Mouse (Mus musculus): Measurements from ENCODE around the gene Mapkapk2. TPM values are rescaled to one million over a fixed set of nuclear protein-coding genes. Genes with fewer than 3 reads are reported as not detected.

Gene Mapkapk2
- polyA plus RNA-seq, 1 experiment from 2014 or later = 42.7 TPM

- no peak overlapping the region for H3K9ac ChIP-seq
- WGBS = 74% methylated on average over 11 of the region's 11 CpGs
- ATAC-seq (ENCODE audit: low FRiP score, low read depth) = no peak
- H3K4me2 ChIP-seq (replicated peaks) = no peak overlapping the region
- H3K9me3 ChIP-seq = no peaks in the 10 kb centered on the region
- no peaks in the 10 kb centered on the region for H3K27me3 ChIP-seq
- H3K36me3 ChIP-seq = no peaks in the 10 kb centered on the region
- H3K4me1 ChIP-seq = peaks cover 14% of the 10 kb centered on the region; the same call in 1 of the 2 replicates
- H3K4me3 ChIP-seq = no peak overlapping the region
- no peak overlapping the region for H3K27ac ChIP-seq
These were observed 75.6 kb downstream of the Mapkapk2 start for GRCm38 (mm10) chr1:131021900-131022590.

- no peak overlapping the region for H3K4me2 ChIP-seq (replicated peaks)
- H3K27ac ChIP-seq = no peak overlapping the region
- peaks cover 14% of the 10 kb centered on the region; the same call in 1 of the 2 replicates for H3K4me1 ChIP-seq
- ATAC-seq (ENCODE audit: low FRiP score, low read depth) = no peak
- H3K4me3 ChIP-seq = no peak overlapping the region
- no peaks in the 10 kb centered on the region for H3K27me3 ChIP-seq
- 63% methylated on average over 9 of the region's 9 CpGs for WGBS
- H3K36me3 ChIP-seq = no peaks in the 10 kb centered on the region
- no peaks in the 10 kb centered on the region for H3K9me3 ChIP-seq
- no peak overlapping the region for H3K9ac ChIP-seq
These were observed 76.2 kb downstream of the Mapkapk2 start for GRCm38 (mm10) chr1:131021438-131021837.

GRCm38 (mm10) chr1:131020425-131021310 is 77.0 kb downstream of the Mapkapk2 start:
- no peak overlapping the region for H3K27ac ChIP-seq
- H3K9ac ChIP-seq = no peak overlapping the region
- 53% methylated on average over 12 of the region's 12 CpGs for WGBS
- no peak overlapping the region for H3K4me3 ChIP-seq
- ATAC-seq (ENCODE audit: low FRiP score, low read depth) = no peak
- no peaks in the 10 kb centered on the region for H3K36me3 ChIP-seq
- peaks cover 14% of the 10 kb centered on the region; the same call in 1 of the 2 replicates for H3K4me1 ChIP-seq
- no peak overlapping the region for H3K4me2 ChIP-seq (replicated peaks)
- H3K9me3 ChIP-seq = no peaks in the 10 kb centered on the region
- no peaks in the 10 kb centered on the region for H3K27me3 ChIP-seq

- no peak for ATAC-seq (ENCODE audit: low FRiP score, low read depth)
- H3K27ac ChIP-seq = no peak within 1 kb of the TSS
- WGBS = 71% methylated on average over 8 of the region's 8 CpGs
- no peaks in the 10 kb centered on the region for H3K9me3 ChIP-seq
- H3K27me3 ChIP-seq = no peaks in the 10 kb centered on the region
- no peak within 1 kb of the TSS for H3K4me2 ChIP-seq (replicated peaks)
- H3K4me1 ChIP-seq = peaks cover 14% of the 10 kb centered on the region; the same call in 1 of the 2 replicates
- H3K4me3 ChIP-seq = no peak within 1 kb of the TSS
- no peak within 1 kb of the TSS for H3K9ac ChIP-seq
- no peaks in the 10 kb centered on the region for H3K36me3 ChIP-seq
These were observed 78.0 kb downstream of the Mapkapk2 start, which contains the start of gene Il10 for GRCm38 (mm10) chr1:131019492-131020098. Gene Il10 (plus strand): TSS chr1:131019845.

GRCm38 (mm10) chr1:131015879-131016278 is 81.7 kb downstream of the Mapkapk2 start:
- Histone ChIP-seq H3K4me1 (peaks cover 8% of the 10 kb centered on the region; the same call in 1 of the 2 replicates), H3K4me2 (replicated peaks) (no peak overlapping the region), H3K27me3 (no peaks in the 10 kb centered on the region), H3K9ac (no peak overlapping the region), H3K36me3 (no peaks in the 10 kb centered on the region), H3K27ac (no peak overlapping the region), H3K4me3 (no peak overlapping the region), H3K9me3 (no peaks in the 10 kb centered on the region)
- no peak for ATAC-seq (ENCODE audit: low FRiP score, low read depth)
- 93% methylated on average over 7 of the region's 7 CpGs for WGBS

GRCm38 (mm10) chr1:131015281-131015680 is 82.3 kb downstream of the Mapkapk2 start:
- no peak overlapping the region for H3K4me3 ChIP-seq
- no peaks in the 10 kb centered on the region for H3K27me3 ChIP-seq
- no peaks in the 10 kb centered on the region for H3K36me3 ChIP-seq
- no peak overlapping the region for H3K4me2 ChIP-seq (replicated peaks)
- no peaks in the 10 kb centered on the region for H3K9me3 ChIP-seq
- no peak overlapping the region for H3K27ac ChIP-seq
- peaks cover 2% of the 10 kb centered on the region; the same call in 1 of the 2 replicates for H3K4me1 ChIP-seq
- 89% methylated on average over 6 of the region's 6 CpGs for WGBS
- no peak overlapping the region for H3K9ac ChIP-seq
- ATAC-seq (ENCODE audit: low FRiP score, low read depth) = no peak

GRCm38 (mm10) chr1:131013926-131014325 is 83.7 kb downstream of the Mapkapk2 start:
- Histone ChIP-seq H3K4me3 (no peak overlapping the region), H3K36me3 (no peaks in the 10 kb centered on the region), H3K9ac (no peak overlapping the region), H3K27ac (no peak overlapping the region), H3K27me3 (no peaks in the 10 kb centered on the region), H3K4me1 (no peaks in the 10 kb centered on the region), H3K9me3 (no peaks in the 10 kb centered on the region), H3K4me2 (replicated peaks) (no peak overlapping the region)
- ATAC-seq (ENCODE audit: low FRiP score, low read depth) = no peak
- WGBS = 93% methylated on average over 5 of the region's 5 CpGs

GRCm38 (mm10) chr1:131012494-131012893 is 85.1 kb downstream of the Mapkapk2 start:
- 73% methylated on average over 8 of the region's 8 CpGs for WGBS
- Histone ChIP-seq H3K27me3 (no peaks in the 10 kb centered on the region), H3K9me3 (no peaks in the 10 kb centered on the region), H3K9ac (no peak overlapping the region), H3K4me2 (replicated peaks) (no peak overlapping the region), H3K4me3 (no peak overlapping the region), H3K4me1 (no peaks in the 10 kb centered on the region), H3K27ac (no peak overlapping the region), H3K36me3 (no peaks in the 10 kb centered on the region)
- no peak for ATAC-seq (ENCODE audit: low FRiP score, low read depth)

- no peaks in the 10 kb centered on the region for H3K9me3 ChIP-seq
- 76% methylated on average over 17 of the region's 17 CpGs for WGBS
These were observed 87.1 kb downstream of the Mapkapk2 start for GRCm38 (mm10) chr1:131010201-131011153.

GRCm38 (mm10) chr1:131006069-131006468 is 91.6 kb downstream of the Mapkapk2 start:
- no peak overlapping the region for H3K9ac ChIP-seq
- no peaks in the 10 kb centered on the region for H3K27me3 ChIP-seq
- WGBS = 67% methylated on average over 1 of the region's 1 CpGs

More at GRCm38 (mm10) chr1:131010201-131011153, 87.1 kb downstream of the Mapkapk2 start:
- no peak overlapping the region for H3K4me2 ChIP-seq (replicated peaks)
- no peaks in the 10 kb centered on the region for H3K27me3 ChIP-seq
- no peak overlapping the region for H3K27ac ChIP-seq
- H3K9ac ChIP-seq = no peak overlapping the region
- no peaks in the 10 kb centered on the region for H3K4me1 ChIP-seq
- H3K36me3 ChIP-seq = no peaks in the 10 kb centered on the region
- H3K4me3 ChIP-seq = no peak overlapping the region
- no peak for ATAC-seq (ENCODE audit: low FRiP score, low read depth)

More at GRCm38 (mm10) chr1:131006069-131006468, 91.6 kb downstream of the Mapkapk2 start:
- Histone ChIP-seq H3K36me3 (no peaks in the 10 kb centered on the region), H3K27ac (no peak overlapping the region), H3K9me3 (no peaks in the 10 kb centered on the region), H3K4me3 (no peak overlapping the region), H3K4me1 (no peaks in the 10 kb centered on the region), H3K4me2 (replicated peaks) (no peak overlapping the region)
- no peak for ATAC-seq (ENCODE audit: low FRiP score, low read depth)
